Mouse (Mus musculus) cerebellum, adult (tissue): ENCODE data around the gene Insl5.

Source experiments
- ATAC-seq: cut with Nextera tagmentation; 2 replicates; pipeline ENCODE4 v1.9.2; 2017; ENCODE audit warnings: mild to moderate bottlenecking, moderate library complexity, mixed read lengths; ENCODE audit not compliant: insufficient number of reproducible peaks, low FRiP score, low TSS enrichment

Insl5 gene

GRCm38 (mm10) chr4:102990595-102991340, 35.9 kb downstream of the Insl5 start:
- no peak for ATAC-seq

- no peak for ATAC-seq
Measured at GRCm38 (mm10) chr4:102990016-102990415, 36.6 kb downstream of the Insl5 start.

- ATAC-seq: no peak
Measured at GRCm38 (mm10) chr4:102989391-102989790, 37.3 kb downstream of the Insl5 start.

GRCm38 (mm10) chr4:102988526-102988925, 38.1 kb downstream of the Insl5 start:
- no peak for ATAC-seq

GRCm38 (mm10) chr4:102987756-102988155, 38.9 kb downstream of the Insl5 start:
- no peak for ATAC-seq

- no peak for ATAC-seq
Measured at GRCm38 (mm10) chr4:102987325-102987724, 39.3 kb downstream of the Insl5 start.

GRCm38 (mm10) chr4:102986917-102987316, 39.7 kb downstream of the Insl5 start:
- ATAC-seq: peak; percentile 81; the same call in 1 of the 2 replicates

- ATAC-seq: no peak
Measured at GRCm38 (mm10) chr4:102986173-102986572, 40.5 kb downstream of the Insl5 start.

- no peak for ATAC-seq
Measured at GRCm38 (mm10) chr4:102981709-102982108, 44.9 kb downstream of the Insl5 start.

GRCm38 (mm10) chr4:102979385-102979784, 47.3 kb downstream of the Insl5 start:
- no peak for ATAC-seq

- ATAC-seq: peak; percentile 58
Measured at GRCm38 (mm10) chr4:102978440-102978839, 48.2 kb downstream of the Insl5 start, which contains the start of gene Tctex1d1. Tctex1d1 (plus strand) TSS chr4:102978606.

GRCm38 (mm10) chr4:102977778-102978321, 48.8 kb downstream of the Insl5 start:
- ATAC-seq: no peak

GRCm38 (mm10) chr4:102976290-102977275, 50.1 kb downstream of the Insl5 start:
- ATAC-seq: no peak

- no peak for ATAC-seq
Measured at GRCm38 (mm10) chr4:102974172-102974571, 52.5 kb downstream of the Insl5 start.

GRCm38 (mm10) chr4:102972071-102972470, 54.6 kb downstream of the Insl5 start:
- no peak for ATAC-seq

GRCm38 (mm10) chr4:102971159-102971558, 55.5 kb downstream of the Insl5 start:
- no peak for ATAC-seq

GRCm38 (mm10) chr4:102969599-102969998, 57.0 kb downstream of the Insl5 start:
- no peak for ATAC-seq
